Mouse (Mus musculus) frontal cortex, adult 2 months (tissue): ENCODE results near the gene Zswim4. TPM values are rescaled to one million over a fixed set of nuclear protein-coding genes. Genes with fewer than 3 reads are reported as not detected.
A peak's percentile ranks its signal among the peaks of the same experiment; 100 is the strongest.

Experiments used
- DNase-seq, 2 experiments: peaks; one replicate each; pipeline ENCODE4 v3.0.0; 2022; ENCODE audit warnings: low spot score in 1 of 2; ENCODE audit errors: extremely low spot score in 1 of 2
- polyA plus RNA-seq: library from polyadenylated mRNA; depleted of rRNA; stranded (reverse); fragments of >200 nt; gene quantifications from 2 replicates; pipeline ENCODE4 v1.2.3, GENCODE M21; 2012

Zswim4 gene
- polyA plus RNA-seq, 1 experiment: 13.7 TPM

DNA sequence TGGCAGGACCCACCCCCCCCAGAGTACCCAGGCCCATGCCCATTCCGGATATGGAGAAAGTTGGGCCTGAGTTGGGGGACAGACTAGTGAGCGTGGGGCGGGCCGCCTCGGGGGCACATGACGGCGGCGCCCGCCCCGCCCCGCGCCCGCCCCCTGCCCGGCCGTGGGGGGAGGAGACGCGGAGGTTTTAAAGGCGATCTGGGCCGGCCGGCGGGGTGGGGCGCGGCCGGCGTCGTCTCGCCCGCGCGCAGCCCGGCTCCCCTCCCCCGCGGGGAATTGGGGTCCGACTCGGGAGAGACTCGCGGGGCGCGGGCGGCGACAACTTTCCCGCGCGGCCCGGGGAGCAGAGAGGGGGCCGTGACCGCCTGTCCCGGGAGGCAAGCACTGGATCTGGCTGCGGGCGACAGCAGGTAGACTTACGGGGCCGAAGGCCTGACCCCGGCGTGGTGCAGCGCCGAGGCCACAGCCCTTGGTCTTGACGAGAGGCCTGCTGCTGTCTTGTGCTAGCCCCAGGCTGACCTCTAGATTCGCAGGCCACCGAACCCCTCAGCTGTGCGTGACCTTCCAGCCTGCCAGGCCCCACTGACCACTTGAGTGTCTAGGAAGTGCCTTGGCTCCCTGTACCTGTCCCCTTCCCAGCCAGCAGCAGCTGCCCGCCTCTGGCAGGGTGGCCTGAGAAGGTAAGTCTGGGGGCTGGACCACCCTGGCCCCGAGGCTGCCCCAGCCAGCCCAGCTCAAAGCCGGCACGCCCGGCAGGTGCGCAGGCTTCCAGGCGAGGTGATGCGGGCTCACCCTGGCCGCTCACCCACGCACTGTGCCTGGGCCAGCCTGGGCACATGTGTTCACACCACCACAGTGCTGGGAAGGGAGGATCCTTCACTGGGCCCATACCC, 36.0 kb downstream of the Zswim4 start:
- no peak for DNase-seq

DNA sequence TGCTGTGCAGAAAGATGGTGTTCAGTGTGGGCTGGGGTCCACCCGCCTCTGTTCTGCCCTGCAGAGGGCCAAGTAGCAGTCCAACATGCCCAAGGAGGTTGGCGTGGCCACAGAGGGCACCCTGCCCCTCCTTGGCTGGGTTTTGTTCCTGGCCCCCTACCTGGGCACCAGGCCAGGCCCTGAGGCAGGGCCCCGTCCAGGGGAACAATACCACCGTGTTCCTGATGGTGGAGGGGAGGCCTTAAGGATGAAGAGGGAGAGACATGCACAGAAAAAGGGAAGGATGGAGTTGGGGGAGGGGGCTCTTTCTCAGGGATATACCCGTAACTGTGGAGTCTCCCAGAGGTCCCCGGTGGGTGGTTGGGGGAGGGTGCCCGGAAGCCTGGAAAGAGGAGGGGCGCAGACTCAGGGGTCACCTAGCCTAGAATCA, 36.7 kb downstream of the Zswim4 start:
- DNase-seq: no peak

DNA sequence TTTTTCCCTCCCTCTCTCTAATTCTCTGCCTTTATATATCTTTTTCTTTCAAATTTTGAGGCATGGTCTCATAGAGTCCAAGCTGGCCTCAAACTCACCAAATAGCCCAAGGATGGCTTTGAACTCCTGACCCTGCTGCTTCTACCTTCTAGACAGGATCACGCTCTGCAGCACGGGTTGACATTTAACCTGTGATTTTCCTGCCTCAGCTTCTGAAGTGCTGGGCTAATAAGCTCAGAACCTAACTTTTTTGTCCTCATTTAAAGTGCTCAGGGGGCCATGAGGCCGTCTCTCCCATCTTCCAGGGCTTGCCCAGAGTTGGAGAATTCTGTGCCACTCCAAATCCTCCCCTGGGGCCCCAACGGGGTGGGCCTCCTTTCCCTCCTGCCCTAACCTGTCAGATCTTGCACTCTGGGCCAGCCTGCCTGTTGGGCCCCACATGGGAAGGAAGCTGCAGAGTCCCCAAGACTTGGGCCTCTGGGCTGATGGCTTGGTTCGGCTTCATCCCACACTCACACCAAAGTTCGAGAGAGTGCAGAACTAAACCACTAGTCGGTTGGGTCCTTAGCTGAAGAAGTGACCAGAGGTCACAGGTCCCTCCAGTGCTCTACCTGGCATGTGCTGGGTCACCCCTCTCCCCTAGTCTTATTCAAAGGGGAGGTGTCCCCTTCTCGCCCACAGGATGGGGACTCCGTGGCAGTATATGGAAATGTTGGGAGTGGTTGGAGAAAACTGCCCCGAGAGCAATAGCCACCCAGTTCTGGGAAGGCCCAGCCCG, 37.3 kb downstream of the Zswim4 start:
- DNase-seq: no peak

DNA sequence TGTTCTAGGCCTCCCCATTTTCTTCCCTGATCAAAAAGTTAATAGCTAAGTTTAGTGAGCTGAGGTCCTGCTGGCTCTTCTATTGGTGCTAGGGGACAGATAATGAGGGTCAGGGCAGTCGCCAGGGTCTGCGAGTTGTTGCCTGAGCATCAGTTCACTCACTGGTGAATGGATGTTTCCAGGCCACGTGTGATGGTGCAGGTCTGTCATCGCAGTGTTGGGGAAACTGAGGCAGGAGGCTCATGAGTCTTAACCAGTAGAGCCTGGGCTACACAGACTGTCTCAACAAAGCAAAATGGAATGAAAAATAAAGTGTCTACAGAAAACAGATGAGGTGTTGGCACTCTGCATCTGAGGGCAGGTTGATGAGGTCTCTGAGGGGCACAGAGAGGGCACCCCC, 38.0 kb downstream of the Zswim4 start:
- no peak for DNase-seq

DNA sequence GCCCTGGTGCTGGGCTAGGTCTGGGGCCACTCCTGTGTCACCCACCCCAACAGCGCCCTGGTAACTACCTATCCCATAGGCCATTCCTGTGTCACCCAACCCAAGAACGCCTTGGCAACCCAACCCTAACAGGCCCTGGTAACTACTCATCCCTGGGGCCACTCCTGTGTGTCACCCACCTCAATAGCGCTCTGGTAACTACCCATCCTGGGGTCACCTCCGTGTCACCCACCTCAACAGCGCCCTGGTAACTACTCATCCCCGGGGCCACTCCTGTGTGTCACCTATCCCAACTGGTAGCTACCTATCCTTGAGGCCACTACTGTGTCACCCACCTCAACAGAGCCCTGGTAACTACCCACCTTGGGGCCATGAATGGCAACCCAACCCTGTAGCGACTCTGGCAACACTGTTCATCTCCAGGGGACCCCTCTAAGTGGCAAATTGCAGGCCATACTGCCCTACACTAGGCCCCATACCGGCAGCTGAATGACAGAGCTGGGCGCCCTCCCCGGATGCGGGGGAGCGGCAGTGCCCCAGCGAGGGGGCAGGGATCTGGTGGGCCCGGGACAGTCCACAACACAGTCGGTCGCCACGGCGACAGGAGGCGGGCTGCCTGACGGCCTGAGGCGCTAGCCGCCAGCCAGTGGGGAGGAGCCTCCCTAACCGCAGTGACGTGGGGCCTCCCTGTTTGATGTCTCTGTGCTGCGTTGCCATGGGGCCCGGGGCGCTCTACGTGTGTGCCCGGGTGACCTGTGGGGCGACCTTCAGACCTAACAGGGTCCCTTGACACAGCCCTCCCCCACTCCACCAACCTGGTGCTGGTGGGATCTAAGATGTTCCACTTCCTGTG, 38.7 kb downstream of the Zswim4 start:
- DNase-seq: peak; percentile 72 to 81

DNA sequence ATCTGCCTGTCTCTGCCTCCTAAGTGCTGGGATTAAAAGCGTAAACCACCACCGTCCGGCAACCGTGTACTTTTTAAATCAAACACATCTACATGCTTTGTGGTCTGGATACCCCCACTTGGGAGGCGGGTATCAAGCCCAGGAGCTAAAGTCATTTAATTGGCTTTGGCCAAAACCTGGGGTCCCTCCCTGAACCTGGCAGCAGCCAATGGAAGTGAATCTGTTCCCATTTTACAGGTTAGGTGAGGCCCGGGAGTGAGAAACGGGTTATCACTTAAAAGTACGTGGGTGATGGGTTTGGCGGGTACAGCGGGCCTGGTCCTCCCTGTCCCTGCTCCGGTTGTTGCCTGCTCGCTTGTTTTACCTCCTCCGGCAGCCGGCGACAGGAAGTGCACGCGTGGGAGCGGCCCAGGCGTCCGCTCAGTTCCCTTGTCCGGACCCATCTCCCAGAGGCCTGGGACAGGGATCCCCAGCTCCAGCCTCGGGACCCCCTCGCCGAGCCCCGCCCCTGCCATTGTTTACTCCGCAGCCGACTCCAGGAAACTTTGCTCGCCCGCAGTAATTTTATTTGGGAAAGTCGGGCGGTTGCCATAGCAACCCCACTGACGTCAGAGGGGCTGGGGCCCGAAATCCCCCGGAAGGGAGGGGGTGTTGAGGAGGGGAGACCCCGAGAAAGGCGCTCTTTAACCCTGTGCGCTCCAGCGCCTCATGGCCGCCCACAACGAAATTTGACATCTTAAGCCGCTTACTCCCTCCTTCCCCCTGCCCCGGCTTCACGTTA, 39.5 kb downstream of the Zswim4 start:
- DNase-seq: peak in 1 of 2 experiments; percentile 78

DNA sequence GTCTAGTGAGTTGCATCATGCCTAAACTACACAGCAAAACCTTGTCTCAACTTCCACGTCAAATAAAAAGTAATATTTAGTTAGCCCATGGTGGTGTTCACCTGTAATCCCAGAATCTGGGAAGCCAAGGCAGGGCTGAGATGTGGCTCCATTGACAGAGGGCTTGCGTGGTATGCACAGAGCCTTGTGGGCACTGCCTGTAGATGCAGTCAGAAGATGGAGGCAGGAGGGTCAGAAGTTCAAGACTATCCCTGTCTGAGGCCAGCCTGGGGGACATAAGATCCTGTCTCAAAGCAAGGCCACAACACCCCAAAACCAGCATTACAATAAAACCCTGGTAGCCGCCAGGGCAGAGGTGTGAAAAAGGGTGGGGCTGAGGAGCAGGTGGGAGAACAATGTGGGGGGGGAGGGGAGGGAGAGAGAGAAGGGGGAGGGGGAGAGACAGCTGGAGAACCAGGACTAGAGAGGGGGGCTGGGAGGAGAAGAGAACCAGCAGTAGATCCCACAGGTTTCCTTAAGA, 42.6 kb downstream of the Zswim4 start:
- DNase-seq: no peak

DNA sequence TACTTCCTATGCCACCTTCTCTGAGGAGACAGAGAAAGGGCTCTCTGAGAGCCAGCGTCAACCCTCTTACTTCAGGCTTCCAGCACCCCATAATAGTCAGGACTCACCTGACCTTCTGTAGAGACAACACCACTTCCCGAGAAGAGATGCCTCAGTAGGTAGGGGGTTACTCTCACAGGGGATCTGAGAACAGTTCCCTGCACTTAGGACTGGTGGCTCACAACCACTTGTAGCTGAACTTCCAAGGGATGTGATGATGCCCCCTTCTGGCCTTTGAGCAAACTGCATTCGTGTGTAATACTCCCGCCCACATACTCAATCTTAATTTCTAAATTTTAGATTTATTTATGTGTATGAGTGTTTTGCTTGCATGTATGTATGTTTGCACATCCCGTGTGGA, 43.3 kb downstream of the Zswim4 start:
- DNase-seq: no peak

DNA sequence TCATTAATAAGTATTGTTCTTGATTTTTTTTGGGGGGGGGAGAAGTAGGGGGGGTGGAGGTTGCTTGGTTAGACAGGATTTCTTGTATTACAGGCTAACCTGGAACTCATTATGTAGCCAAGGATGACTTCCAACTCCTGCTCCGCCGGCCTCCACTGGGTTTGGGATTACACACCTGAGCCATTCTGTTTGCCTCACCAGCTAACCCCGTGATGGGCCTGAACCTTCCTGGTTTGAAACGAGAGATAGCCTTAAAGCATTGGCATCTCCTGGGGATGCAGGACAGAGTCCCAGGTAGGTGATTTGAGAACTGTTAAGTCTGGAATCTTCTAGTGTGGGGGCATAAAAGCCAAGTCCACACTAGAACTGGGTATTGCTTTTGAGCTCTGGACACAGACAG, 43.7 kb downstream of the Zswim4 start:
- no peak for DNase-seq

DNA sequence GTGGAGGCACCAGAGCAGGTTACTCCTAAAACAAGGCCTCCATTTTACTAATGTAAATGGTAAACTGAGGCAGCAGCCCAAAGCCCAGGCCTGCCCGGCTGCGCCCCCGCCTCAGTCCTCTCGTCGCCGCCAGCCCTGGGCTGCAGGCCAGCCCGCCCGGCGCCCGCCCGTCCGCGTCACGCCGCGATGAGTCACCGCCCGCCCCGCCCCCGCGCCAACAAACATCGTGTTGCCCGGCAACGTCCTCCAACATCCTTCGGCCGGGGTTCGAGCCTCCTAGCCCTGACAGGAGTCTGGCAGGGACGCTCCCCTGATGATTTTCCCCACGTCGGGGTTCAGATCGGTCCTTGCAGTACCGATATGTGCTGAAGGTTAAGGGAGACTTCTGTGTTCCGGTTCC, 44.3 kb downstream of the Zswim4 start:
- peak in 1 of 2 experiments; percentile 77 for DNase-seq

DNA sequence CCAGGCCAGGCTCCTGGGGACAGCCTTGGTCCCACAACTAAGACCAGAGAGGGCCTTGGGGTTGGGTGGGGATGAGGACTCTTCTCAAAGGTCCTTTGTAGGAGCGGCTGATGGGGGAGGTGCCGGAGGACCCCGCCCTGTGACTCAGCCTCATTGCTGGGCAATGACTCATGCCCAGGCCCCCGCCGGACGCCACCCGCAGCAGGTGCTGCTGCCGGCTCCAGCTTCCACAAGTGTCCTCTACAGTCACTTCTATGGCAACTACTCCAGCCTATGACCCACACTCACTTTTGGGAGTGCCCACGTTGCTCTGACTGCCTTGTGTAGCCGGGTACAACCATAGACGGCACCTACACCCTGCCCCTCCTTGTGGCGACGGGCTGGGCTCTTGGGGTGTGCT, 44.8 kb downstream of the Zswim4 start:
- no peak for DNase-seq

DNA sequence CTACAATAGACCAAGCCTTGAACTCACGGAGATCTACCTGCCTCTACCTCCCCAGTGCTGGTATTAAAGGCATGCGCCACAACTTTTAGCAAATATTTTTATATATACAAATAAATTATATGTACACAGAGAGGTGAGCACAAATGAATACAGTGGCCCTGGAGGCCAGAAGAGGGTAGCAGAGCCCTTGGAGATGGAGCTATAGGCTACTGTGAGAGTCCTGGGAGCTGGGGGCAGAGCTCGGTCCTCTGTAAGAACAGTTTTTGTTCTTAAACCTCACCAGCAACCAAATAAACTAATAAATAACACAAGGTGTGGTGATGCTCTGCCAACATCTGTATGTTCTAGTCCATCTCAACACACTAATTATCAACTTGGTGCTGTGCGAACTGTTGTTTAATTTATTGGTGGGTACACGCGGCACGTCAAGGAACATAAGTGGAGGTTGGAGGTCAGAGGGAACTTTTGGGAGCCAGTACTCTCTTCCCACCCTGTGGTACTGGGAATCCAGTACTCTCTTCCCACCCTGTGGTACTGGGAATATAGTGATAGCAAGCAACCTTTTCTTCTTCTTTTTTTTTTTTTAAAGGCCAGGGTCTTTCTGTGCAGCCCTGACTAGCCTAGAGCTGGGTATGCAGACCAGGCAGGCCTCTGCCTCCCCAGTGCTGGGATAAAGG, 46.5 kb downstream of the Zswim4 start:
- no peak for DNase-seq

DNA sequence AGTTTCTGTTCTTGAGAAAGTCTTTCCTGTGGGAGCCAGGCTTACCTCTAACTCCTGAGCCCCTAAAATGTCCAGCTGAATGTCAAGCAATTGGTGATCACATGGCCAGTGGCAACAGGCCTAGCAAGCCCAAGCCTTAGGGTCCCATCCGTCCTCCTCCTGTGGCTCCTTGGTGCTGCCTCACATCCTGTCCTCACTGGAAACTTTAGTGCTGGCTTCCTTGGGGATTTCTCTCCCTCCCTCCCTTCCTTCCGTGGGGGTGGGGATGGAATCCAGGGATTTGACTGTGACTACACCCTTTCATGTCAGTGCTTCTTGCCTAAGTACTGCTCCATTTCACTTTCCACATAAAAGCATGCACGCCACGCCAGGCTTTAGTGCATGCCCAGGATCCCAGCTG, 47.3 kb downstream of the Zswim4 start:
- no peak for DNase-seq

DNA sequence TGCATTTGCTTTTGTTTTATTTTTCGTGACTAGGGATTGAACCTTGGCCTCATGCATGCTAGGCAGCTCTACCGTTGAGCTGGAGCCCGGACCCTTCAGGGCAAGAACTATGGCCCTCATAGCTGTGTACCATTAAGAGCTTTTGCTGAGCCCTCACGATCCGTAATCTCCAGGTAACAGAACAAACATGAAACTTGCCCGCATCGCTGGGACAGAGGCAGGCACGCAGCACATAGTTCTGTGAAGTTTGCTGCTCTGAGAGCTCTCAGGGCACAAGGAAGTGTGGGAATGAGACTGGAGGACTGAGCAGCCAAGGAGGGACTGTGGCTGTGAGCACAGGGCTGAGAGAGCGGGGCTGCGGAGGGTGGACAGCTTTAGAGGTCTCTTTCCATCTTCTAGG, 48.2 kb downstream of the Zswim4 start:
- no peak for DNase-seq

DNA sequence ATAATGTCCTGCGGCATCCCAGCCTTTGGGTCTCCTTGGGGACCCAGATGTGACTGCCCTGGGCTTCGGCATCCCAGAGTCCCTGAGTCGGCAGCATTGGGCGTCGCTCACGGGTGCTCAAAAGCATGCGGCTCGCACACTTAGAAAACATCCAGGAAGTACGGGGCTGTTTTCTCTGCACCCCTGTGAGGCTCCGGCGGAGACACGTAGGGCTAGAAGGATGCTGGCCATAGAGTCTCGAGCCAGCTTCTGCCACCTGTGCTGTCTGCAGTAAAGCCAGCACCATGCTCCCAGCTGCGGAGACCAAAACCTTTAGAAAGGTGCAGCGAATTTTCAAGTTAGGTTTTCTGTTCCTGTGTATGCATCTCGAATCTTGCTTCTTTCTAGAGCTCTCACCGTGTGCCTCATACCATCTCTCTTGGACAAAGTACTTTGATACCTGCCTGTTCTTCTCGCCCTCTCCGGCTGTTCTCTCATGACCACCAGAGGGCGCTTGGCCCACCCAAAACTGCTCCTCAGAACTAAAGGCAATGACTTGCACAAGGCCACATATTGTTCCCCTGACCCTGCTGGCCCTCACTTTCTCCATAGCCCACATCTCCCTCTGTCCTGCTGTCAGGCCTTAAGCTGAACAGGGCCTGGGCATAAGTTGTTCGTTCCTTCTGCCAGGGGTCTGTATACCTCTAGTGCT, 49.6 kb downstream of the Zswim4 start:
- peak in 1 of 2 experiments; percentile 75 for DNase-seq

DNA sequence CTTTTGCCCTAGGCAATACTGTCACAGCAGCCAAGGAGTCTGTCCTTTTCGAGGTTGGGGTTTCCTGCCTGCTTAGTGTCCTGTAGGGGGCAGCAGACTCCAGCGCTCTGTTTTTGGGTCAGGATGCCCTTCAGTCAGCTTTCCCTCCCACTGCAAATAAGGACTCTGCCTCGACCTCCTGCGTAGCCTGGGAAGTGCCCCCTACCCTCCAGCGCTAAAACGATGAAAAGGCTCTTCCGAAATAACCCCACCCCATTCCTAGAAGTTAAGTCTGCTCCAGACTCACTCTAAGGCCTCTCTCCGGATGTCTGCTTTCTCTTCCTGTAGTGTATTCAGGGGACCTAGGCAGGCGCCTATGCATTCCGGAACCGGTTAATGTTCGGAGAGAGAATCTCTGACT, 50.3 kb downstream of the Zswim4 start:
- peak in 1 of 2 experiments; percentile 90 for DNase-seq

DNA sequence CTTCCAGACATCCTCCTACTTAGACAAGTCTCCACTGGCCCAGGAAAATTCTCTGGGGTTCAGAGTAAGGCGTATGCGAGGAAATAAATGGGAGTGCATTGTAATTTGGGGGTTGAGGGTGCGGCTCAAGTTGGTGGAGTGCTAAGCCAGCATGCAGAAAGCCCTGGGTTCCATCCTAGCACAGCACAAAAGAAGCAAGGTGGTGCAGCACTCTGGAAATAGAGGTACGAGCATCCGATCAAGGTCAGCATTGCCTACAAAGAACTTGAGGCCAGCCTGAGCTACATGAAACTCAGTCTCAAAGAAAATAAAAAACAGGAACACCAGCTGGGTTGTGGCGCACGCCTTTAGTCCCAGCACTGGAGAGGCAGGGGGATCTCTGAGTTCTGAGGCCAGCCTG, 51.7 kb downstream of the Zswim4 start, which contains the start of gene Nanos3:
TSS of gene Nanos3 (minus strand) at position 101 of the 400 bp plus-strand sequence.
- no peak for DNase-seq
